Mouse (Mus musculus) stomach, postnatal 0 days (tissue): ENCODE data around the gene Dnah12. TPM values are rescaled to one million over a fixed set of nuclear protein-coding genes. Genes with fewer than 3 reads are reported as not detected.

ENCODE experiments used
- ATAC-seq: fragments of 200-750 bp; cut with Nextera tagmentation; 2 replicates; pipeline ENCODE4 v1.8.0; 2017; ENCODE audit not compliant: low FRiP score, low TSS enrichment
- DNase-seq: peaks from one replicate; pipeline ENCODE4 v3.0.0-alpha.2; 2016; ENCODE audit warnings: low spot score
- H3K27ac ChIP-seq: fragments of 300-500 bp; sonication (generic); replicated peaks from 2 replicates; pipeline ENCODE4 v1.5.1; 2014; ENCODE audit warnings: mild to moderate bottlenecking, control low read depth
- H3K27me3 ChIP-seq: fragments of 300-500 bp; sonication (generic); 2 replicates; pipeline ENCODE4 v1.6.1; 2014; ENCODE audit warnings: low read length; ENCODE audit not compliant: control insufficient read depth, insufficient read depth
- H3K36me3 ChIP-seq: fragments of 300-500 bp; sonication (generic); 2 replicates; pipeline ENCODE4 v1.6.1; 2014; ENCODE audit warnings: low read length, mixed read lengths; ENCODE audit not compliant: control insufficient read depth, insufficient read depth
- H3K4me1 ChIP-seq: fragments of 300-500 bp; sonication (generic); replicated peaks from 2 replicates; pipeline ENCODE4 v1.6.1; 2014; ENCODE audit warnings: antibody characterized with exemption; ENCODE audit not compliant: control insufficient read depth, insufficient read depth
- H3K4me2 ChIP-seq: fragments of 300-500 bp; sonication (generic); replicated peaks from 2 replicates; pipeline ENCODE4 v1.6.1; 2014; ENCODE audit warnings: low read depth, mild to moderate bottlenecking, control low read depth, moderate library complexity
- H3K4me3 ChIP-seq: fragments of 300-500 bp; sonication (generic); 2 replicates; pipeline ENCODE4 v1.5.1; 2014; ENCODE audit warnings: low read depth, low read length, control low read depth
- H3K9ac ChIP-seq: fragments of 300-500 bp; sonication (generic); 2 replicates; pipeline ENCODE4 v1.6.1; 2014; ENCODE audit warnings: mild to moderate bottlenecking, low read length, control low read depth, mixed read lengths
- H3K9me3 ChIP-seq: fragments of 300-500 bp; sonication (generic); 2 replicates; pipeline ENCODE4 v1.6.1; 2016; ENCODE audit warnings: low read length; ENCODE audit not compliant: control insufficient read depth
- CTCF ChIP-seq: IDR thresholded peaks from 2 replicates; pipeline ENCODE4 v1.5.1; 2016; ENCODE audit warnings: antibody characterized with exemption, low read depth, mild to moderate bottlenecking, moderate library complexity
- EP300 ChIP-seq: optimal IDR thresholded peaks from 2 replicates; pipeline ENCODE3; 2016; ENCODE audit warnings: antibody characterized with exemption
- WGBS: fragments of 180-500 bp; shearing (Covaris S2); extraction: QIAGEN DNeasy Blood & Tissue Kit; methylation state at CpG from one replicate; pipeline ENCODE4 v1.1.7; 2014; 5-methylcytosine and 5-hydroxymethylcytosine counted together
- polyA plus RNA-seq: library from polyadenylated mRNA; unstranded; fragments of >200 nt; fragmentation: Nextera tagmentation; extraction: Ambion mirVana; gene quantifications from 2 replicates; pipeline ENCODE4 v1.2.1, GENCODE M21; 2015

Dnah12 gene
- 0.01 and 0.02 TPM in 2 replicates for polyA plus RNA-seq

DNA sequence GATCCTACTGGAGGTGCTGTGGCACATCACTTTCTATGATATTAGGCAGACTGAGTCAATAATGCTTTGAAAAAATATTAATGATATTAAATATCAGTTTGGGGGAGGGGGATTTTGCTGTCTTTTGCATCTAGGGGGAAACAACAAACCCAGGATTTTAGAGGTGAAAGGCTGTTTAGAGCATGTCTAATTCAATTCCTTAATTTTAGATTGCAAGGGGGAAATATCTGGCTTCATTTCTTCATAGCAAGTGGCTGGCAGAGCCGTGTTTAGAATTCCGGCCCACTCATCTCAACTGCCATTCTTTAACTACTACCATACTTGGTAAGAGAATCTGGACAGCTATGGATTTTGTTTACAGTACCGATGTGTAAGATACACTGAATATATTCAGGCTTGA is at the start of gene Dnah12:
Gene Dnah12, plus strand, starts transcription at position 301 of the 400 bp plus-strand sequence.
- no peak within 1 kb of the TSS for H3K4me3 ChIP-seq
- ATAC-seq (no peak), DNase-seq (no peak)
- no peaks in the 10 kb centered on the region for H3K36me3 ChIP-seq
- WGBS: 71% methylated on average over 3 of the region's 3 CpGs
- H3K4me2 ChIP-seq: no peak within 1 kb of the TSS
- no peak within 1 kb of the TSS for H3K9ac ChIP-seq
- TF ChIP-seq EP300: no peak
- TF ChIP-seq CTCF: no peak
- H3K4me1 ChIP-seq: no peaks in the 10 kb centered on the region
- H3K27ac ChIP-seq: no peak within 1 kb of the TSS
- no peaks in the 10 kb centered on the region for H3K9me3 ChIP-seq
- no peaks in the 10 kb centered on the region for H3K27me3 ChIP-seq

DNA sequence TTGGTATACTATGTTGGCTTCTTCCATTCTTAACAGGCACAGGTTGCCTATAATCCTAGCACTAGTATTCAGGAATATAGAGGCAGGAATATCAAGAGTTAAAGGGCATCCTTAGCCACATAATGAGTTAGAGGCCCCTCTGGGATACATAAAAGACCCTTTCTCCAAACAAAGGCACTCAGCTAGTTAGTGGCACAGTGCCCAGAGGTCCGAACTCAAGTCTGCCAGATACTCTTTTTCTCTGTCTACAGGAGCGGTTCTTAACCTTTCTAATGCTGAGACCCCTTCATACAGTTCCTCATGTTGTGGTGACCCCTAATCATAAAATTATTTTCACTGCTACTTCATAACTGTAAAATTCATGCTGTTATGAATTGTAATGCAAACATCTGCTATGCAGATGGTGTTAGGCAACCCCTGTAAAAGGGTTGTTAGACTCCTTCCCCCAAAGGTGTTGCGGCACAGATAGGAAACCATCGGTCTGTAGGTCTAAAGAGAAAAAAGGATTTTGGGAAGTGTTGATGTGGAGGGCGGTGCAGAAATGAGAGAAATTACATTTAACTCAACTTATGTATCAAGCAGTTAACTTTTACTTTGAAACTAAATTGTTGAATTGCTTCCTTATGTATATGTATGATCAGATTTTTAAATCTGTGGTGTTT is 47.0 kb upstream of the Dnah12 start:
- Histone ChIP-seq H3K4me1 (no peaks in the 10 kb centered on the region), H3K36me3 (no peaks in the 10 kb centered on the region), H3K4me2 (no peak overlapping the region), H3K4me3 (no peak overlapping the region), H3K27ac (no peak overlapping the region), H3K9me3 (no peaks in the 10 kb centered on the region), H3K9ac (no peak overlapping the region), H3K27me3 (no peaks in the 10 kb centered on the region)
- WGBS: 60% methylated on average over 5 of the region's 5 CpGs
- no peak for TF ChIP-seq EP300
- no peak for TF ChIP-seq CTCF
- no peak for DNase-seq
- ATAC-seq: no peak

GRCm38 (mm10) chr14:26647811-26648210 is 45.3 kb upstream of the Dnah12 start:
- Histone ChIP-seq H3K4me2 (no peak overlapping the region), H3K4me1 (no peaks in the 10 kb centered on the region), H3K27me3 (no peaks in the 10 kb centered on the region), H3K36me3 (peaks cover 4% of the 10 kb centered on the region; the same call in 1 of the 2 replicates), H3K9ac (no peak overlapping the region), H3K27ac (no peak overlapping the region), H3K4me3 (no peak overlapping the region), H3K9me3 (no peaks in the 10 kb centered on the region)
- TF ChIP-seq EP300: no peak
- no peak for TF ChIP-seq CTCF
- DNase-seq: no peak
- 85% methylated on average over 2 of the region's 2 CpGs for WGBS
- ATAC-seq: no peak

DNA sequence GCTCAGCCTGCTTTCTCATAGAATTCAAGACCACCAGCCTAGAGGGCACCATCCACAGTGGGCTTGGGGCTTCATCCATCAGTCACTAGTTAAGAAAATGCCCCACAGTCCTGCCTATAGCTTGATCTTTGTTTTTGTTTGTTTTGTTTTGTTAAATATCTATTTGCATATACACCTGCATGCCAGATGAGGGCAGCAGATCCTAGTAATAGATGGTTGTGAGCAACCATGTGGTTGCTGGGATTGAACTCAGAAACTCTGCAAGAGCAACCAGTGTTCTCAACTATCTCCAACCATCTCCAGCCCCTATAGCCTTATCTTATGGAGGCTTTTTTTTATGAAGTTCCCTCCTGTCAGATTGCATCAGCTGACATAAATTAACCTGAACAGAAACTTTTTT is 41.2 kb upstream of the Dnah12 start:
- ATAC-seq (no peak), DNase-seq (peak; percentile 31)
- H3K4me1 ChIP-seq: no peaks in the 10 kb centered on the region
- H3K9me3 ChIP-seq: no peaks in the 10 kb centered on the region
- no peak overlapping the region for H3K27ac ChIP-seq
- H3K4me3 ChIP-seq: no peak overlapping the region
- no peaks in the 10 kb centered on the region for H3K27me3 ChIP-seq
- no peak for TF ChIP-seq EP300
- TF ChIP-seq CTCF: peak; percentile 64
- H3K36me3 ChIP-seq: peaks cover 10% of the 10 kb centered on the region
- H3K9ac ChIP-seq: no peak overlapping the region
- H3K4me2 ChIP-seq: no peak overlapping the region

- Histone ChIP-seq H3K27ac (no peak overlapping the region), H3K36me3 (peaks cover 2% of the 10 kb centered on the region), H3K27me3 (no peaks in the 10 kb centered on the region), H3K9me3 (no peaks in the 10 kb centered on the region), H3K4me3 (no peak overlapping the region), H3K4me1 (no peaks in the 10 kb centered on the region), H3K4me2 (no peak overlapping the region), H3K9ac (no peak overlapping the region)
- DNase-seq (no peak), ATAC-seq (no peak)
- TF ChIP-seq EP300 (no peak), CTCF (no peak)
Observed at GRCm38 (mm10) chr14:26658178-26658577, 34.9 kb upstream of the Dnah12 start.

GRCm38 (mm10) chr14:26660233-26660632 is 32.8 kb upstream of the Dnah12 start:
- Histone ChIP-seq H3K36me3 (peaks cover 3% of the 10 kb centered on the region; the same call in 1 of the 2 replicates), H3K4me3 (no peak overlapping the region), H3K27me3 (no peaks in the 10 kb centered on the region), H3K4me1 (no peaks in the 10 kb centered on the region), H3K27ac (no peak overlapping the region), H3K9ac (no peak overlapping the region), H3K4me2 (no peak overlapping the region), H3K9me3 (no peaks in the 10 kb centered on the region)
- ATAC-seq (no peak), DNase-seq (no peak)
- TF ChIP-seq EP300 (no peak), CTCF (no peak)
- WGBS: 90% methylated on average over 1 of the region's 1 CpGs
